Mouse (Mus musculus) right cerebral cortex, postnatal 25 days (tissue): ENCODE data around the gene Nsdhl.

ENCODE experiments used
- DNase-seq: peaks from one replicate; pipeline ENCODE4 v3.0.0; 2022

Nsdhl gene

GRCm38 (mm10) chrX:72917884-72918681, at the start of gene Nsdhl, which contains the start of gene Cetn2:
Nsdhl (plus strand) TSS chrX:72918557.
Cetn2 (minus strand) TSS chrX:72918411.
- peak; percentile 89 for DNase-seq

GRCm38 (mm10) chrX:72895388-72896054, 22.8 kb upstream of the Nsdhl start:
- peak; percentile 44 for DNase-seq

GRCm38 (mm10) chrX:72896055-72896437, 22.3 kb upstream of the Nsdhl start:
- no peak for DNase-seq

GRCm38 (mm10) chrX:72902530-72902929, 15.8 kb upstream of the Nsdhl start:
- DNase-seq, result no peak

GRCm38 (mm10) chrX:72907619-72908403, 10.5 kb upstream of the Nsdhl start:
- no peak for DNase-seq

- DNase-seq, result no peak
Measured at GRCm38 (mm10) chrX:72908404-72908741, 10.0 kb upstream of the Nsdhl start.

GRCm38 (mm10) chrX:72911611-72912010, 6.7 kb upstream of the Nsdhl start:
- DNase-seq, result no peak

GRCm38 (mm10) chrX:72918682-72919059, 314 bp downstream of the Nsdhl start:
- no peak for DNase-seq

GRCm38 (mm10) chrX:72921391-72921790, 3.0 kb downstream of the Nsdhl start:
- DNase-seq, result no peak

GRCm38 (mm10) chrX:72953464-72953863, 35.1 kb downstream of the Nsdhl start:
- no peak for DNase-seq

GRCm38 (mm10) chrX:72956486-72956885, 38.1 kb downstream of the Nsdhl start:
- DNase-seq, result no peak

GRCm38 (mm10) chrX:72960431-72960830, 42.1 kb downstream of the Nsdhl start:
- DNase-seq, result peak; percentile 7

- no peak for DNase-seq
Measured at GRCm38 (mm10) chrX:72961511-72961910, 43.2 kb downstream of the Nsdhl start.

- DNase-seq, result no peak
Measured at GRCm38 (mm10) chrX:72962743-72963142, 44.4 kb downstream of the Nsdhl start.

GRCm38 (mm10) chrX:72982831-72983230, 64.5 kb downstream of the Nsdhl start:
- DNase-seq, result no peak

GRCm38 (mm10) chrX:72985607-72986006, 67.2 kb downstream of the Nsdhl start:
- no peak for DNase-seq

- DNase-seq, result no peak
Measured at GRCm38 (mm10) chrX:72986841-72987519, 68.6 kb downstream of the Nsdhl start, which contains the start of gene Zfp185. Zfp185 (plus strand) TSS chrX:72987339.

GRCm38 (mm10) chrX:72987520-72987905, 69.2 kb downstream of the Nsdhl start:
- no peak for DNase-seq

GRCm38 (mm10) chrX:72988431-72988830, 70.1 kb downstream of the Nsdhl start:
- DNase-seq, result no peak

- no peak for DNase-seq
Measured at GRCm38 (mm10) chrX:72990581-72990980, 72.2 kb downstream of the Nsdhl start.

- DNase-seq, result no peak
Measured at GRCm38 (mm10) chrX:72992291-72992919, 74.0 kb downstream of the Nsdhl start.

GRCm38 (mm10) chrX:72995542-72995941, 77.2 kb downstream of the Nsdhl start:
- DNase-seq, result no peak
